Mouse (Mus musculus): ENCODE measurements around the gene 1700020N01Rik.
A peak's percentile ranks its signal among the peaks of the same experiment; 100 is the strongest.

Gene 1700020N01Rik

DNA sequence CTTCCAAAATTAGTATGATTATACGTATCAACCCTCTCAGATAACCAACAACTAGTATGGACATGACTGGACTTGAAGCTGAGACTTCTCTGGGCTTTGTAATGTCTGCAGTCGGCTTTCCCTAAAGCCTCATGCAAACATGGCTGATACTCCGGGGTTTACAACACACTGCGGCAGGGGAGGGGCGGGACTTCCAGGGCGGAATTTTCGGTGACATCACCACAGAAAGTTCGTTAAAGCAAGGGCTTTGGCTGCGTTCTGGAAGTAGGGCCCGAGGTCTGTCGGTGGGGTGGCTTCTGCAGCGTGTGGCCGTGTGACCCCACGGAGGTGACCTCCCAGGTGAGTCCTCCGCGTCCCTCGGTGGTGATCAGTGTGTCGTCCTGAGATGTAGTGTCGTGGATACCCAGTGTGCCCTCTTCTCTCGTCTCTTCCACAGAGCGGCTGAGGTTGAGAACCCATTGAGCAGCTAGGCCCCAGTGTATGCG is at the start of gene 1700020N01Rik:
TSS of gene 1700020N01Rik (plus strand) at position 250 of the 485 bp plus-strand sequence.
- no peak for DNase-seq

DNA sequence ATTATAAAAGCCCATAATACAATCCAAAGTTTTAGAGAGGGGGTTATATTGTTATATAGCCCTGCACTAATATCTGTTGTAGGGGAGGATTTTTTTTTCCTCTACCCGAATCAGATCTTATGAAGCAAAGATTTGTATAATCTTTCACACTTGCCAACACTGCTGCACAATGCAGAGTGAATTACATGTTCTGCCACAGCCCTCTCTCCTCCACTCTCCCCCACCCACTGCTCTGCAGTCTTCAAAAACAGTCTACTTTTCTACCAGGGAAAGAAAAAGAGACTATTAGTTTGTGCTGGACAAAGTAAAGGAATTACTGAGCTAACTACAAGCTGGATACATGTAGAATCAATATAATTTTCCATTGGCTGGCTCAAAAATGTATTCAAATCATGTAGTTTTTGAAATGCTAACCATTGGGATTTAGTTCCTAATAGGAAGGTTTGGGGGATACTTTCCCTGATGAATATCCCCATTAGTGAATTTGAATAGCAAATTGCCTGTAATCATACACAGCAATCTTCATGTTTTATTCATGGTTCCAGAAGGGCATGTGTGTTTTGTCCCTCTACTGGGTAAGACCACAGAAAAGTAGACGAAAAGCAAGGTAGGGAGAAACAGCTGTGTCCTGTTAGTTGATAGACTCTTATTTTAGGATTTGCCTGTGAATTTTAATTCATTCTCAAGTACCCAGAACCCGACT is 49.2 kb upstream of the 1700020N01Rik start:
- no peak for DNase-seq

DNA sequence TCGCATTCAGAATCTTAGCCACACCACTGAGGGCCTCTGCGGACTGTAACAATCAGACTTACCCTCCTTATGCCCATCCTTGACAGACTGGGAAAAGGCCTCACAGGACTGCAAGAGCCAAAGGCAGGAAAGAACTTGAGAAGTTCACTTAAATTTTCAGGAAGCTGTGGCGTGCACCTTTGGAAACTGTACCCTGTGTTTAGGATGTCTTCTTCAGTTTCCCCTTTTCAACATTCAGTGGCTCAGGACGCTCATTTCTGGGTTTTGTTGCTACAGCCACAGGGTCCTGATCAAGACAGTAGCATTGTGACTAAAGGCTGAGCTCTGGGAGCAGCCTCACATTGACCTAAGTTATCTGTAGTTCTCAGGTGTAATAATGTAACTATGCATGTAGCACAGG is 48.2 kb upstream of the 1700020N01Rik start:
- DNase-seq: no peak

DNA sequence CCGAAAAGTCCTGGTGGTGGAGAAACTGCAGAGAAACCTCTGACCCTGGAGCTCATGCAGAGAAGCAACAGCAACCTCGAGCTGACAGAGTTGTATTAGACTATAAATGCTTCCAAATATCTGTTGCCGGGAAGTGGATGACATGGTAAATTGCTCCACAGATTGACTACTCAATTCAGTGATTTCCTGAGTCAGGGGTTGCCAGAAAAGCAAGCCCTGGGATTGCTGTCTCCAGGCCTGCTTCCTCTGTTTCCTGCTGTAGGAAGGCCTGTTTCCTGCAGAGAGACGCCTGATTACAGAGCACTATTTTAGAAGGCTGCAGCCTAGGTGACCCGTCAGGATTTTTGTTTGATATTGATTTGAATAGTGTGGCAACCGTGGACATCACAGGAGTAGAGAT is 47.5 kb upstream of the 1700020N01Rik start:
- no peak for DNase-seq

DNA sequence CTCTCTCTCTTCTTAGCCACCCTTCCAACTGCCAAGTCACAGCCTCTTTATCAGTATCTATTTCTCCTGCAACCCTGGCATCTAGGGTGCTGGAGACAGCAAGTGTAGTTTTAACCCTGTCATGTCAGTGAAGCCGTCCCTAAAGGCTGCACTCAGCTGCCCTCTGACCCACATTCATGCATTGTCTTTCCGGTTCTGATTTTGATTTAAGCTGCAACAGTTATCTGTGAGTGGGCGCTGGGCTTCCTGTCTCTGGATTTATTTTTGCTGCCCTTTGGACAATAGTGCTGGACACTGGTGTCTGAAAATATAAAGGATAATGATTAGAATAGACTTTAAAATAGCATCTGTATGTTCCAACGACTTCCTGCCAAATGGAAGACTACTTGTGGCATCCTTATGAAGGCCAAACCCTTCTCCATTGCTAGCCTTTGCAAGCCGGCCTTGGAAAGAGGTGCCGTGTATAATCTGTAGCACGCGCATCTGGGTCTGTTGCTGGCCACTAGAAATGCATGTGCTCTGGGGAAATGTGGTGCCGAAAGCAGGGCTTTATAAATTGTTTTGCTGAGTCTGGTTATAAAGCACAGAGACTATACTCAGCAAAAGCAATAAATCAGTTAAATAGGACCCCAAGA is 44.0 kb upstream of the 1700020N01Rik start:
- DNase-seq: no peak

DNA sequence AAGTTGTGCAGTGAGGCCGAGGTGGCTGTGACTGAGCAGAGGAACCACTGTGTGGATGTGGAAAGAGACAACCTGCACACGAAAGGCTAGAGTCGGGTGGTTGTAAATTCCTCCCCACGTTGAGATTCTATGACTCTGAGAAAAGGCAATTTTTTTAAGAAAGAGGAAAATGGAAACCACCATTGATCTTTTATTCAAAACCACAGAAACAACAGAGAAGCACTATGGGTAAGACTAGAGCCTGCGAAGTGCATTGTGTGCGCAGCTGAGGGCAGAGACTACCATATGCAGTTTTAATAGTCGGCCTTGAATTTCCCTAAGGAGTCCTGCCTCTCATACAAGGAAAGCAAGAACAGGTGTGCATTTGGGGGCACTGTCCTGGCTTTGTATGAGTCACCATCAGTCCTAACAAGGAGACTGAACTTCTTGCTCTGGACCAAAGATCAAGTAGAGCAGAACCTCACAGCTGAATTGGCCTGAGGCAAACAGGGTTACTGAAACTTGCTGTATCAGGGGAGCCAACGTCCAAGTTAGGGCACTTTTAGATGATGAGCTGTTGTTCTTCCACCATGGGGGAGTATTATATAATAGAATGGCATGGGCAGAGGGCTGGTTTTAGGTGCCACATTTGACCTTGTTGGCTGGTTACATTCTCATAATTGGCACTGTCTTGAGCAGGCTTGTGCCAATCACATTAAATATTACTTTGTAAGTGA is 39.8 kb upstream of the 1700020N01Rik start:
- no peak for DNase-seq

DNA sequence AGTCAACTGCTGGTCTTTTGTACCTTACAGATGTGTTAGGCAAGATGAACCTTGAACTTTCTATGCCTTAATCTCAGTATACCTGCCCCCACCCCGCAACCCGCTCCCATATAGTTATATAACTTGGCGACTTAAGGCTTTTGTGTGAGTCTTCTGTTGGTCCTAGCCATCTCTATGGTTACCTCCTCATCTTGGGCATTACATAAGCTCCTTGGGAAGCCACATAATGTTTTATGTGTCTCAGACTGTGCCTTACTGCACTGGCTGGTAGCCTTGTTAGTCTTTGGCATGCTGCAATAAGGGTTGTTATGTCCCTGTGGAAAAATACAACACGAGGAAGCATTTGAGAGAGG is 39.3 kb upstream of the 1700020N01Rik start:
- no peak for DNase-seq

DNA sequence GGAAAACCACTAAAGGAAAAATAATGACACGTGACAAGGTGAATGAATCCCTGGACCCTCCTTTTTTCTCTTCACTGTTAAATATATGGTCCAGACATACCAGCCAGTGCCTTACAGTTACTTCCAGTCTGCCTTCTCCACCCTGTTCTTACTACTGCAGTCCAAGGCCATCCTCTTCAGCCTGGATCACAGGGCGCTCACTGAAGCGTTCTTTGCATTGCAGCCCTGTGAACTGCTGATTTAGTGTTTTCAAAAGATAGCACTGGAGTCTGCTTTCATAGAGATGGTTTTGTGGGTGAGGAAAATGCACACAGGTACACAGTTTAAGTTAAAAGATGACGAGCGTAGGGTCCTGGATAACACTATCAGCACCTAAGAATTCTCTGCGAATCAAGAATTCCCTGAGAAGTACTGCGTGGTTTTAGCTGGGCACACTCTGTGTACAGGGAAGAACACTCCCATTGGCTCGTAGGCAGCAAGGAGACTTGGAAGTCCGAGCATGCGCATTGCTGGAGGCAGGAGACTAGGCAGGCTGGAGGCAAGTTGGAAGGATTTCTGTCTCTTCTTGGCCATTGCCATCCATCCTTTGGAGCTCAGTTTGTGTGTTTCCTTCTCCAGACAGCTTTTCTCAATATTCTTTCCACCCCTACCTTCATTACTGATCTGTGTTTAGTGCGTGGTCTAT is 37.9 kb upstream of the 1700020N01Rik start:
- DNase-seq: no peak

DNA sequence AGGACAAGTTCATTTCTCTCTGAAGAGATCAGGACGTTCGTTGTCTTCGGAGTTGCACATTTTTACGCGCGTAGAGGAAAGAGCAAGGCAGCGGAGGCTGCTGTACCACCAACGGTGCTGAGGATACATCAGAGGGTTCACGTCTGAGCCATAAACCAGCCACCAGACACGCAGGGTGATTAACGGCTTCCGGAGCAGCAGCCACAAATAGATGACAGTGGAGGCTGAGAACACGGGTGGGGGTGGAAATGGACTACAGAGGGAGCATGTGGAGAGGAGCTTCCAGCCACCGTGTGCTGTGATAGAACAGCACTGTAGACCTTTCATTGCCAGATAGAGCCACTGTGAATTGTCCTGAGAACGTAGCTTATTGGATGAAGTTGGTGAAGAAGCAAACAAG is 33.2 kb upstream of the 1700020N01Rik start:
- no peak for DNase-seq

DNA sequence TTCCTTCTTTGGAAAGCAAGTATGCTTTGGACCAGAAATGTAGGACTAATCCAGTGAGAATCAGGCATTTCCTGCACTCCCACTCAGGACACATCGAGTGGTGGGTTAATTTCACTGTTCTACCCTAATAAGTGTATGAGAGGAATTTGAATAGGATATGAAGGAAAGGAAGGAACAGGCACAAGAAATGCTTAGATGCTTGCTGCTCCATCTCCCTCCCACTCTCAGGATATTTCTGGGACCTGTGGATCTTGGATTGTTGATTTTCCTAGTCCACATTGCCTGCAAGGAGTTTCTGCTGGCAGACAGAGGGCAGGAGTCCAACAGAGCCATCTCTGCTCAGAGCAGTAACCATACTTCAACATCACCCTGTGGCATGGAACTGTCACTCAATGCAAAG is 31.8 kb upstream of the 1700020N01Rik start:
- no peak for DNase-seq

DNA sequence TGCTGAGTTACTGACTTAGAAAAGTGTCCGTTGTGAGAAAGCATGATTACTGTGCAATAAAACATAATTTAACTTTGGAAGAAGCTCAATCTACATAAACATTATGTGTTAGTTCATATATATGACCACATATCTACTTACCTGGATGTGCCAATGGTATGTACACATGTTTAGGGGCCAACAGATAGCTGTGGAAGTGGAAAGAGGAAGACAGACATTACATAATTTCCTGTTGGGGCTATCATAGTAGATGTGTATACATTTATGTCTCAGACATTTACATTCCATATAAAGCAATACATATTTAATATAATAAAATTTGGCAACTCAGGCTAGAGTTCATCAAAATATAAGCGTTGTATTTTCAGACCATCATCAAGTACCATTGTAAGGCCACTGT is 29.5 kb upstream of the 1700020N01Rik start:
- no peak for DNase-seq

DNA sequence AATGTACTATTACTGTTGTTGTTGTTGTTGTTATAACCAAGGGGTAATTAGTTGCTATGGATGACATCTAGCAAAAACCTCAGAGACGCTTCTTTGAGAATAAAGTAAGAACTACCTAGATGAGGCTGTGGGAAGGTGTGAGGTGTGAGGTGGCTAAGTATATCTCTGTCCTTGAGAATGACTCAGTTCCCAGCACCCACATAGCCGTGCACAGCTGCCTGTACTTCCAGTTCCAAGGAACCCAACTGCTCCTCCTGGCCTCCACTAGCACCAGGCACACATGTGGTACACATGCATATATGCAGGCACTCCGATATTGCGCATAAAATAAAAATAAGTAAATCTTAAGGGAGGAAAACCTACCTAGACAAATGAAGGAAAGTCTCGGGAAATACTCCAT is 28.8 kb upstream of the 1700020N01Rik start:
- no peak for DNase-seq

DNA sequence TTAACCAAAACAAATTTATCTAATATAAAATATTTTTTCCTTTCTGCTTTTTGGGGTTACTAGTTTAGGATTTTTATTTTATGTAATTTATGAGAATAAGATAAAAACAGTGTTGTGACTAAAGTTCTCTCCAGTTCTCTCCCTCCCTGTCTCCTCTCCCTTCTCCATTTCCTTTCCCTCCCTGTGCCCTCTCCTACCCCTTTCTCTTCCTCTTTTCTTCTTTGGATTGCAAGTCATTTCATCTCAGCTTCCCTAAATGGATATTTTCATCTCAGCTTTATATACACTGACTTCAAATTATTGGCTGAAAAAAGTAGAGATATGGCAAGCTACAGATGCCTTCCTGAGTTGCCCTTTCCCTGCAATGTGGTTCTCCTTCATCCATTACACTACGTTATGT is 26.9 kb upstream of the 1700020N01Rik start:
- DNase-seq: no peak

DNA sequence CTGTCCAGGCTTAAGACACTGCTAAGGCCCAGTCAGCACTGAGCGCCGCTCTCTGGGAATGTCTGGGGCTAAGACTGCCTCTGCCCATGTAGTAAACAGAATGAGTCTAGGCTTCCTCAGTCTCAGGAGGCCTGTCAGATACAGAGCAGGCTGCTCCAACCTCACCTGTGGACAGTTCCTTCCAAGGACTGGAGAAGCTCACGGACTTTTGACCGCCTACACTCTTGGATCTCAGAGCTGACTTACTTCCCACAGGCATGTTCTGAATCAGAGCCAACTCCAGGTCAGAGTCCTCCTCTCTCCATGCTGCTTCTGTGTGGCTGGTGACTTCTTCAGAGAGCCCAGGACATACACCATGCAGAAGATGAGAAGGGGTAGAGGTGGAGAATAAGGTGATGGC is 21.3 kb upstream of the 1700020N01Rik start:
- no peak for DNase-seq

DNA sequence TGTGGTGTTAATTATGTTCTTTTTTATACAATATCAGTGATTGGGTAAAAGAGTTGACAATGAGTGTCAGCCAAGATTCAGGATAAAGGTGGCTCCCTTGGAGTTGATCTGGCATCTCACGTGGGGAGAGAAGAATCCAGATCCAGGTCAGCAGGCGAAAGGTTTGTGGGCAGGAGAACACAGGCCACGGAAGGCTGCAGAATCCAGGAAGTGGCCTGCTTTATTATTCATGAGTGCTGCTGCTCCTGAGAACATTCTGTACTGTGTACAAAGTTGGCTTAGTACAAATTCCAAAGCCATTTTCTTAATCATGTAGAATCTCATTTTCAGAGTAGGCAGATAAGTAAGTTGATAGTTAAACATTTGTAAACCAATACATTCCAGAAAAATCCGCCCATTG is 19.2 kb upstream of the 1700020N01Rik start:
- no peak for DNase-seq

DNA sequence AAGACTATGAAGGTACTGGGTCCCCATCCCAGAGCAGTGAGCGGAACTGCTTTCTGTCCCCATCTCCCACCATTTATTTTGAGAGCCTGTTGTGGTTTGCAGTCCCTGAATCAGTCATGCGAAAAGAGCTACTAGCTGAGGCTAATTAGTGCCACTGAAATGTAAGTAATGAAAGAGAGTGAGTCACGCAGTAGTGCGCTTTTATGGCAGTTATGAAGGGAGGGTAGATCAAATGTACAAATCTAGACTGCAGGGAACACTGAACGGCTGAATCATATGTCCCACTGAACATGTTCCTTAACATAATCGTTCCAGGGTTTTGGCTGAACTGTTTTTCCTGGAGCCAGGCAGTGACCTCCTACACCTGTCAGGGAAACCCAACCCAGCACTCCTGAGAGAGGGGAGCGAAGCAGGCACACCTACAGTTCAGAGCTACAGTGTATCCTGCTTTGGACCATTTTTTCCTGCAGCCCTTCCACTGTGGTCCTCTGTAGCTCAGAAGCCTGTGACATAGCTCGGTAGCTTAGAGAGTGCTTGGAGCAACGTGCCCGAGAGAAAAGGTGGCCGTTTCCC is 17.1 kb upstream of the 1700020N01Rik start:
- no peak for DNase-seq

DNA sequence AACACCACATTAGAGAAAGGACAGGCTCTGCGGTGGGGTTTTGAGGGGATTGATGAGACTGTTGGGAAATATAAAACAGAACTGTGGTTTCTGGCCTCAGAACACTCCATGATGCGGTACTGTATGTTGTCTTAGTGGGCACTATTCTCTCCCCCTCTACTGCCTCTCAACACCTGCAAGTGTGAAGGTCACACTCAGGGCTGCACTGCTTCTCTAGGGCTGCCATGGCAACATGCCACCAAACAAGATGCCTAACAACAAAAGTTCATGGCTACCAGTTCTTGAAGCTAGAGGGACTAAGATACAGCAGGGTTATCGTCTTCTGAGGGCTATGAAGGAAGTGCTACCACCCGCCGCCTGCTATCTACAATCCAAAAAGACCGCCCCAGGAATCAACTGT is 15.1 kb upstream of the 1700020N01Rik start:
- no peak for DNase-seq

DNA sequence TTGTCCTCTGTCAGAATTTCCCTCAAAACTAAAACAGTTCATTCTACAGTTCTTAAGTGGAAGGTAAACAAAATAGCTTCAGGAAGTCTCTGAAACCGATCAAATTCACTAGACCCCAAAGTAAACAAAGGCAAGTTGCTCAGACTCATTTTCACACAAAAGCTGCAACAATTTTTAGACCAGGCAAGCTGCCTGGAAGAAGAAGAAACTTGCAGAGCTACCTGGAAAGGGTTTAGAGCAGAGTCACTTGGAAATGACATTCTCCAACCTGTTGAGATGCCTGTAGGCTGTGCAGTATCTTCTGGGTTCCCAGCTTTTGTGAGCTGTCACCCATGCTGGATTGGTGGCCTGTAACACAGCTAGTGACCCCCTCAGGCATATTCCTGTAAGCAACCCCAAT is 11.4 kb upstream of the 1700020N01Rik start:
- DNase-seq: no peak

DNA sequence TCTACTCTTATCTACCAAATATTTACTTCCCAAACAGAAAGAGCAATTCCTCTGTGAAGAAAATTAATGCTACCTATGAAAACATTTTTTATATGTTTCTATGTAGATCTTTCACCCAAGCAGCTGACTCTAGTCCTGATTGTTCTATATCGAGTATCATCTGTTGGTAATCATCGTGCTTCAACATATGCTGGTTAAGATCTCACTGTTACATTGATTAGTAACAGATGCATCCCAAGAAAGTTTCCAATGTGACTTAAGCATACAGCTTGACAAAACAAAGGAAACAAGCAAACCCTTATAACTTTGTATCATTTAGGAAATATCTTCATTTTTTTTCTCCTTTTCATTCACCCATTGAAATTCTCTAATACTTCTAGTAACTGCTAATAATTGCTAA is 5.9 kb upstream of the 1700020N01Rik start:
- no peak for DNase-seq

DNA sequence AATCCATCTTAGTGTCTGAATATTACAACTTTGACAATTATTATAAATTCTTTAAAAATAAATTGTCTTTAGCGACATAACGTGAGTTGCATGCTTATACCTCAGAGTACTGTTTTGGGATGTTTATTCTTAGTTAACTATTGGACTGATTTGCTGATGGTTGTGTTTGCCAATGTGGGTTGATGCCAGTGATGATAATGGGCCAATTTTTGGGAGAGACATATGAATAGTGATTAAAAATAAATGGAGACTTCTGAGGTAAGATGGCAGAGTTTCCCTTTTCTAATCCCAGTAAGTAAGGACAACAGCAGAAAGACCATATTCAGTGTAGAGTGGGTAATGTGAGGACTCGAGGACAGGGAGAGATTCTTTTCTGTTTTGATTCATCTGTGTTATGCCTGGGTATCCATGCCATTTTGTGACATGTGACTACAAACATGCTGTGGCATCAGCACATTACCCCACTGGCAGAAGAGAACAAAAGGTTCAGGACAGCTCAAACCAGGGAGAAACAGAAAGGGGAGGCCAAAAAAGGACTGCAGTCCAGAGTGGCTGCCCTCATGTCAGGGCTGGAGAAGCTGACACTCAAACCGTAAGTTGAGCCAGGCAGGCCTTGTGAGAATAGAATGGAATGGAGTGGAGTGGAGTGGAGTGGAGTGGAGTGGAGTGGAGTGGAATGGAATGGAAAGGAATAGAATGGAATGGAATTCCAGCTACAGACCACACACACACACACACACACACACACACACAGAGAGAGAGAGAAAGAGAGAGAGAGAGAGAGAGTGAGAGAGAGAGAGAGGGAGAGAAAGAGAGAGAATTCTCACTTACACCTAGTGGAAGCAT is 4.7 kb upstream of the 1700020N01Rik start:
- no peak for DNase-seq

DNA sequence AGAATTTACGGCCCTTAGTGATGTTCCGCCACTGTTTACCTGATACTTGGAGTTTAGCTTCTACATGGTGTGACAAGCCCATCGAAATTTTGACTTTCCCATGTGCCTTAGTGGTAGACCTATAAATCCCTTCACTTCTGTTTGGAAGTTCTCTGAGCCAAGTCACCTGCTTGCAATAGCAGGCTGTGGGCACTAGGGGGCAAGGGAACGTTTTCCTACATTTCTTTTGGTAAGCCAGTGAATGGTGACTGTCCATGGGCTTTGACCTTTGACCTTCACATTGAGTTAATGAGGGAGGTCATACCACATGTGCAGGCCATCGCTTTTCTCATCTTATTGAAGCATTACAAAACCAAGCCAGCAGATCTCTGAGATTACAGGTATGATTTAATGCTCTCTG is 8.0 kb downstream of the 1700020N01Rik start:
- DNase-seq: peak; percentile 61

DNA sequence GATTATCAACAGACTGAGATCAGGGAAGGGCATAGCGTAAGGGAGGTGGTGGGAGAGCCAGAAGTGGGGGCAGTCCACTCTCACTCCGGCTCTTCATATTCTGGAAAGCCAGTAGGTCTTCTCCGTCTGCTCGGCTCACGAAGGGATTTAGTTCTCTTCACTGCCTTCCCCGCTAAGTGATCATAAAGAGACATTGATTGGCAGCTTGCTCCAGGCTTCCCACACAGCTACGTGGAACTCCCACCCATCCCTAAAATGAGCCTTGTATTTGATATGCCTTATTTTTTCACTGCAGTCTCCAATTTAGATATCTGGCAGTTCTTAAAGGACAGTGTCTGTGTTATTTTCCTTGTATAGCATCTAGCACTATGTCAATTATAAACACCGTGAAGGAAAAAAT is 11.5 kb downstream of the 1700020N01Rik start:
- no peak for DNase-seq

Data from cerebellum, adult 9-11 months (tissue).